Mouse (Mus musculus): Measurements from ENCODE around the gene Gm33815. TPM values are rescaled to one million over a fixed set of nuclear protein-coding genes. Genes with fewer than 3 reads are reported as not detected.
"Not testable (repeated sequence)": the region's sequence is repeated elsewhere in the genome, so short reads cannot be mapped to it uniquely, and the experiment has no call there.

Gm33815 gene
- not detected in 2 replicates for polyA plus RNA-seq (2015; fragmentation: Nextera tagmentation; extraction: Ambion mirVana)

DNA sequence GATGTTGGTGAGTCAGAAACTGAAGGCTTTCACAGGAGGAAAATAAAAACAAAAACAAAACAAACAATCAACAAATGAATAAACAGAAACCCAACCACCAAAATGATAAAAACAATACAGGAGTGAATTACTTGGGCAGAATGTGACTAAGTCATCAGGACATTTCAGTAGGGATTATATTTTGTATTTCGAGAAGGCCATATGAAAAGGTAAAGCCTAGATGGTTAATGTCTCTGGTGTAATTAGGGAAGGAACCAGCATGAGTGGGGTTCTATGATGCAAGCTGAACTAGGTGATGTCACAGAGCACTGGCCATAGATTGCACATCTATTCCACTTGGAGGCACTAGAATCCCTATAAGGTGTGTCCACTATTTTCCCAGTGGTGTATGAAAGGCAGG, at the start of gene Gm33815:
Gene Gm33815 (plus strand): TSS at position 301 of the 400 bp plus-strand sequence.
- not testable (repeated sequence) for ATAC-seq (ENCODE audit: insufficient read depth, low FRiP score); H3K9ac ChIP-seq (ENCODE audit: low read length); H3K4me2 ChIP-seq (ENCODE audit: low read depth, low read length); H3K4me1 ChIP-seq (ENCODE audit: control insufficient read depth, insufficient read depth, low read length); H3K4me3 ChIP-seq (replicated peaks; ENCODE audit: low read length); H3K9me3 ChIP-seq (replicated peaks; ENCODE audit: control insufficient read depth, low read length); H3K27me3 ChIP-seq (ENCODE audit: control insufficient read depth, insufficient read depth, low read length); H3K36me3 ChIP-seq (ENCODE audit: control insufficient read depth, insufficient read depth, low read length); H3K27ac ChIP-seq (ENCODE audit: low read length)
- no CpG with 5 or more reads among the region's 1 CpGs for WGBS

Data from stomach, embryonic 16.5 days (tissue).